Mouse (Mus musculus) right cerebral cortex, adult 18-20 months (tissue): Measurements from ENCODE around the gene Atp5c1.
A peak's percentile ranks its signal among the peaks of the same experiment; 100 is the strongest.

Source experiments
- DNase-seq: peaks from one replicate; pipeline ENCODE4 v3.0.0; 2022; ENCODE audit warnings: mixed read lengths

The Atp5c1 gene

GRCm38 (mm10) chr2:10049456-10049855 lies 30.9 kb downstream of the Atp5c1 start:
- no peak for DNase-seq

GRCm38 (mm10) chr2:10048461-10048860 lies 31.8 kb downstream of the Atp5c1 start, which contains the start of gene Taf3:
Gene Taf3, minus strand, starts transcription at chr2:10048596.
- peak; percentile 95 for DNase-seq

GRCm38 (mm10) chr2:10047758-10048436 lies 32.4 kb downstream of the Atp5c1 start:
- peak; percentile 15 for DNase-seq

- DNase-seq = no peak
These were observed 45.3 kb downstream of the Atp5c1 start for GRCm38 (mm10) chr2:10034976-10035375.

GRCm38 (mm10) chr2:10033684-10034083 lies 46.6 kb downstream of the Atp5c1 start:
- DNase-seq = no peak

- DNase-seq = no peak
These were observed 50.6 kb downstream of the Atp5c1 start for GRCm38 (mm10) chr2:10029755-10030154.

- peak; percentile 35 for DNase-seq
These were observed 56.0 kb downstream of the Atp5c1 start for GRCm38 (mm10) chr2:10024264-10024663.

- no peak for DNase-seq
These were observed 59.0 kb downstream of the Atp5c1 start for GRCm38 (mm10) chr2:10021296-10021695.

- DNase-seq = no peak
These were observed 65.2 kb downstream of the Atp5c1 start for GRCm38 (mm10) chr2:10014951-10015635.

GRCm38 (mm10) chr2:10010263-10010909 lies 69.9 kb downstream of the Atp5c1 start:
- peak; percentile 23 for DNase-seq

- DNase-seq = no peak
These were observed 70.5 kb downstream of the Atp5c1 start for GRCm38 (mm10) chr2:10009671-10010254.

- DNase-seq = no peak
These were observed 71.7 kb downstream of the Atp5c1 start for GRCm38 (mm10) chr2:10008593-10008992.
